Mouse (Mus musculus) adipocyte (in vitro differentiated cells): ENCODE results near the gene Bud13.
"Not testable (repeated sequence)": the region's sequence is repeated elsewhere in the genome, so short reads cannot be mapped to it uniquely, and the experiment has no call there.

Experiments
- DNase-seq: peaks from one replicate; pipeline ENCODE4 v3.0.0-alpha.2; 2016; ENCODE audit warnings: low spot score

Bud13 gene

DNA sequence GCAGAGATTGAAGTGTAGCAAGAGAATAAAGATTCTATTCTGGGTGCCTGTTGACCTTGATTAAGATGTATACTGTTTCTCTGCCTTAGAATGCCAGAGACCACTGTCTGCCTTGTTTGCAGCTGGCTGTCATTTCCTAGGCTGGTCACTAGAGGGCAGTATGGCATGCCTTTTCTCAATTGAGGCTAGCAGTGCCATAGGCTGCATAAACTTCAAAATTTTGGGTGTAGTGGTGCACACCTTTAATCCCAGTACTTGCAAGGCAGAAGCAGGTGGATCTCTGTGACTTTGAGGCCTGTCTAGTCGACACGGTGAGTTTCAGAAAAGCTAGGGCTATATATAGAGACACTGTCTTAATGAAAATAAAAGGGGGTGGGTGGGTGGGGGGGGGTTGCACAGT, 19.3 kb downstream of the Bud13 start:
- peak; percentile 53 for DNase-seq

- no peak for DNase-seq
These were observed 26.3 kb downstream of the Bud13 start for GRCm38 (mm10) chr9:46309121-46309520.

DNA sequence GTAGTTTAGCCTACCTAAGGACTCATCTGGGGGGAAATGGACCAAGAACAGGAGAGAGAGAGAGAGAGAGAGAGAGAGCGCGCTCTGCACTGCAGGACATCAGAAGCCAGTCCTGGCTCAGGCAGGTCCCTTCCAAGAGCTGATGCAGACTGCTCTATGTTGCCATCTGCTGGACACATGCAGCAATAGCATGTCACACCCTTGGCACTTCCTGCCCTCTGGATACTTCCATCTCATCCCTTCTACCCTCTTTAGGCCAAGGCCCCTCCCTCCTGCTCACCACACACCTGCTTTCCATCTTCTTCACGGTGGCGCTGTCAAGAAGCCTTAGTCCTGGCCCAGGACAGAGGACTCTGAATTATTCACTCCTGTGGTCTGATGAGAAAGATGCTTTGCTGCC, 31.7 kb downstream of the Bud13 start:
- DNase-seq, result peak; percentile 77

DNA sequence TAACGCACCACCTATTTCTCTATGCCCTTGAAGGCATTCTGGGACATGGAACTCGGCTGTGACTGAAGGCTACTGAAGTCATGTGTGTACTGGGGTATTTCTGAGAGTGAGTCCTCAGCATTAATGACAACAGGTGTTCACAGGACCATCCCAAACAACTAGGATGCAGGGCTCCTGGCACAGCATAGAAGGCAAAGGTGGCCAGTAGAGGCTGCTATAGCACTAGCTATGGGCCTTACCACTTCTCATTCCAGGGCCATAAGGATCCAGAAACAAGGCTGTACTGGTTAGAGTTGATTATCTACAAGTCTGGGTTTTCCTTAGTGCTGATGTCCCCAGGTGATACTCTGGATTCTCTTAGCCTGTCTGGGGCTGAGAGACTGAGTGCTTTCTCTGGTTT, 32.1 kb downstream of the Bud13 start:
- DNase-seq, result no peak

DNA sequence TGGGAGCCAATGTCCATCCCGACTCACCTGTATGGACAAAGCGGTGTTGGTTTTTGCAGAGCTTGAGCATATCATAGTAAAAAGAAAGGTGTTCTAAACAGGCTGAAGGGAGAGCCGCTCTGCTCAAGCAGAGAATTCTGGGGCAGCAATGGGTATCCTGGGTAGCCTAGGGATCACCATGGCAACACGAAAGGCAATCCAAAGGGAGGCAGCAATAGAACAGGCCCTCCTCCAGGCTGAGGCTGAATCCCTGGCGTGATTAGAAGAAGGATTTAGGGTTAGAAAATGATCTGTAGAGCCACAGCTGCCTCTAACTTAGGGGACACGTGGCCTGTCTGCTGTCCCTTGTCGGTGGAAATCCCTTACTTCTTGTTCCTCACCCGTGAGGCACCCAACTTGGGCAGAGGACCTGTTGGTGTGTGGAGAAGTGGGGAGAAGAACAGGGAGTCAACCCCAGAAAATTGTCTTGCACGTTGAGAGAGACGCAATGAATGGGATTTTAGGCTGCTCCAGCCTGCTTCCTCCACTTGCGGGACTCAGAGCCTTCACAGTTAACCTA, 33.1 kb downstream of the Bud13 start:
- no peak for DNase-seq

DNA sequence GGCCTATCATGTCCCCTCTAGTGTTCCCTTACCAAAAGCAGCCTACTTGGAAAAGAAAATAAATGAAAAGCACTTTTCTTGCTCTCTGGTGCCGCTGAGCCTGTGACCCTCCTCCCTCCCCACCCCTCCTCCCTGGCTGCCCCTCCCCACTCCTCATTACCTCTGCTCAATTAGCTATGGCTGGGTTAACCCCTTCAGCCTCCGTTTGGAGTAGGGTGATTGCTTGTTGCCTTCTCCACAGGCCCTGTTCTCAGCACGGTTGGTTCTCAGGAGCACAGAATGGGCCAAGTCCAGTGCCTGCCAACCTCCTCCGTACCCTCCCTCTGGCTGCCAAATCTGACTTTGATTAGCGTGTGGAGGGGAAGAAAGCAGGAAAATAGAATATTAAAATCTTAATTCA, 33.6 kb downstream of the Bud13 start:
- no peak for DNase-seq

GRCm38 (mm10) chr9:46316909-46317308, 34.1 kb downstream of the Bud13 start:
- DNase-seq, result no peak

GRCm38 (mm10) chr9:46317957-46318356, 35.1 kb downstream of the Bud13 start:
- no peak for DNase-seq

DNA sequence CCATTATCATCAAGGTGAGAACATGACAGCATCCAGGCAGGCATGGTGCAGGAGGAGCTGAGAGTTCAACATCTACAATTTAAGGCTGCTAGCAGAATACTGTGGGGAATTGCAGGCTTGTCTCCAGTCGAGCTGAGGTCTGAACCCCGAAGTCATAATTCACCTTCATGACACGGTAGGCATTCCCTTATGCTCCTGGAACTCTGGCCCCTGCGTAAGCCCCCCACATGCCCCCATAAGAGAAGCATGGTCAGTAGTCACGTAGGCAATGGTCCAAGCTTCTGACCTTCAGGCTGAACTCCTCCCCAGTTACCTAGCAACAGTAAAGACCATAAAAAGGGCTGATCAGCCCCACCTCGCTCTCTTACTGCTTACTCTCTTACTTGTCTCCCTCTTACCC, 37.1 kb downstream of the Bud13 start, which contains the start of gene 4931429L15Rik:
TSS of gene 4931429L15Rik (minus strand) at position 101 of the 400 bp plus-strand sequence.
- not testable (repeated sequence) for DNase-seq

DNA sequence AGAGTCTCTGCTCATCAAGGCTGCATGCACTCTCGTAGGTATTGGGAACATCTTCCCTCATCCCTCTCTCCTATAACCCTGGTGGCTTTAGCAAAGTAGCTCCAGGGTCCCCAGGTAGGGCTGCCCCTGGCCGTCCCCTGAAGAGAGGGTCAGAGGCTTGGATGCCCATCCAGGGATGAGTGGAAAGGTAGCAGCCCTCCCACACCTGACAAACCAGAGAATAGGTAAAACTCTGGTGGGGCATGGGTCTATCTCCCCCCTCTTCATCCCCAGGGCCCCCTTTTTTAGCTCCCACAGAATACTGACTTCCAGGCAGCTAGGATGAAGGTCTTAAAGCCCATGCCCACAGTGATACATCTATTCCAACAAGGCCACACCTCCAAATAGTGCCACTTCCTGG, 37.7 kb downstream of the Bud13 start:
- no peak for DNase-seq

DNA sequence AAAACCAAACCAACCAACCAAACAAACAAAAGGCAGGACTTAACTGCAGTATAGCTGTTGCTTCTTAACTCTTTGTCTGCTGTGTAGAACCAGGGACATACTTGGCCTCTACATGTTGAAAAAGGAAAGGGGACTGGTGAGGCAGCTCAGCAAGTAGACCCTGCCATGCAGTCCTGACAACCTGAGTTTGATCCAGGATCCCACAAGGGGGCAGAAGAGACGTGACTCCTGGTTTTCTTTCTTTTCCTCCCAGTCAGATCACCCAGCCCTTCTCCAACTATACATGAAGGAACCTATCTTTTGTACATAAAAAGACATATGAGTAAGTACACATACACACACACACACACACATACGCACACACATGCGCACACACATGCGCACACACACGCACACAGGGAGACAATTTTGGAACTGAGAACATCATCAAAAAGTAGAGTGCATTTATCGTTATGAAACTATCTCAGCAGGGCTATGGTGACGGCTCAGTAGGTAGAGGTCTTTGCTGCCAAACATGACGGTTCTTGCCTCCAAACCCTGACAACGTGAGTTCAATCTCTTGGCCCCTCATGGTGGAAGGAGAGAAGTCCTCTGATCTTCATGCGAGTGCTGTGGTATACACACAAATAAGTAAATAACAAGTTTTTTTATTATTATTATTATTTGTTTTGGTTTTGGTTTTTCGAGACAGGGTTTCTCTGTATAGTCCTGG, 44.0 kb downstream of the Bud13 start:
- no peak for DNase-seq

GRCm38 (mm10) chr9:46327706-46328571, 45.1 kb downstream of the Bud13 start:
- no peak for DNase-seq

DNA sequence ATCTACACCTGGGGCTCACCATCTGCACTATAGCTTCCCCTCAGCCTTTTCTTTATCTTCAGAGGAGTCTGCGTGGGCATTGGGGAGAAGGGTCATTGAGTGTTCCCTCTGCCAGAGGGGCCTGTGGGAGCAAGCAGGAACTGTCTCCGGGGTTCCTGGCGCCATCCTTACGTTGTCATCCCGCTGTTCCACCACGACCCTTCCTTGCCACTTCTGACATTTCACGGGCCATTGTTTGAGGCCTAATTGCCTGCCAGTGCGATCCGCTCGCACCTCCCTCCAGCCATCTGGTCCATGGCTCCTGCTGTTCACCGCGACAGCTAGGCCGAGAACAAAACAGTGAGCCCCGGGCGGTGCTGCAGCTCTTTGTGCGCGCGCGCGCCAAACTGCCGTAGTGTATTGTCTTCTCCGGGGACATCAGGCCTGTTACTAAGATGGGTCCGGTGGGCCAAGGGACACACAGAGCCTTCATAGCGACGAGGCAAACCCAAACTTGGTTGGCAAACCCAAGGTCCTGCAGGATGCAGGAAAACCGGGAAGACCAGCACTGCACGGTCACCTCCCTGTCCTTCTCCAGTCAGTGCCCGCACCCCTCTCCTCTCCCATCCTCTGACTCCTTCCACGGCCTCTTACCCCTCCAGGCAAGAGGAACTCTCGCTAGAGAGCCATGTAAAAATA, 45.9 kb downstream of the Bud13 start:
- no peak for DNase-seq

GRCm38 (mm10) chr9:46329250-46329648, 46.4 kb downstream of the Bud13 start:
- DNase-seq, result no peak

DNA sequence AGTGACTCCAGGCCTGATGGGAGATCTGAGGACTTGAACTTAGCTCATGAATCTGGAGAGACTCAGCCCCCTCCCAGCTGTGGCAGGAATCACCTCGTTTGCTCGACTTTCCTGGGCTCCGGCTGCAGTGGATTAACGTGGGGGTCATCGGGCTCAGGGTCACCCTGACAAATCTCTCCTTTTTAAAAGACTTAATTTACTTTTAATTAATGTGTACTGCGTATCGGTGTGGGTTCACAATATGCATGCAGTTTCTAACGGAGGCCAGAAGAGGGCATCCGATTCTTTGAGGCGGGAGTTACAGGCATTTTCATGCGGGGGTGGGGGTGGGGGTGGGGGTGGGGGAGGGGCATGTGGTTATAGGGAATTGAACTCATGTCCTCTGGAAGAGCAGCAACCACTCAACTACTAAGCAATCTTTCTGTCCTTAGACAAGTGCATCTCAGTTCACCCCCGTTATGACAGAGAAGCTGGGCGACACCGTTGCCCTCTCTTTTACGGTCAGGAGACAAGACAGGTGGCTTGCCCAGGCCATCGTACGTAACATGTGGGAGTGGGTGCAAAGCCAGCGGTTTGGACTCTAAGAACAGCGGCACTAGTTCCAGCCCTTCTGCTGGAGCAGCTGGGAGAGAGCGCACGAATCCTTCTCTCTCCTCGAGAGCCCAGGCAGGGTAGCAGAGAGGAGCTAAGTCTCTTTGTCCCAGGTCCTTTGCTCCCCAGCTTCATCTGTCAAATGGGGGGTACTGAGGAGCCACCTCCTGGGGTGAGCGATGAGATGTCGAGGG, 47.2 kb downstream of the Bud13 start:
- DNase-seq, result no peak

DNA sequence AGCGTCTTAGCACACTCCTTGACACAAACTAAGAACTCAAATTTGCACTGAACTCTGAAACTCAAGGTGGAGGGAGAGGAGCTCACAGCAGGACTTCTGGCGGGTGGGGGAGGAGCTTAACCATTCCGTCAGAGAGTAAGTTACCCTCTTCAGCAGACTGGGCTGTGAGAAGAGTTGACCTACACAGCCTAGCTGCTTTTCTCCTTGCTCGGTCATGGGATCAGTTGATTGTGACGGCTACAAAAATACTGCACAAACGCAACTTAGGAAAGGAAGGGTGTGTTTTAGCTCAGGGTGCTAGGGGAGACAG, 47.7 kb downstream of the Bud13 start:
- no peak for DNase-seq

DNA sequence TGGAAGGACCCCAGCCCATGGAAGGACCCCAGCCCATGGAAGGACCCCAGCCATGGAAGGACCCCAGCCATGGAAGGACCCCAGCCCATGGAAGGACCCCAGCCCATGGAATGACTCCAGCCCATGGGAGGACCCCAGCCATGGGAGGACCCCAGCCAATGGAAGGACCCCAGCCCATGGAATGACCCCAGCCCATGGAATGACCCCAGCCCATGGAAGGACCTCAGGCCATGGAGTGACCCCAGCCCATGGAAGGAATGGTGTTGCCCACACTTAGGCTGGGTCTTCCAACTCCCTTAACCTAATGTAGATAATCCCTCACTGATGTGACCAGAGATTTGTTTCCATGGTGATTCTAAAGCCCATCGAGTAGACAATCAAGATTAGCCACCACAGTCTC, 48.5 kb downstream of the Bud13 start:
- no peak for DNase-seq

- DNase-seq, result no peak
These were observed 51.7 kb downstream of the Bud13 start for GRCm38 (mm10) chr9:46334471-46335025.

- no peak for DNase-seq
These were observed 52.7 kb downstream of the Bud13 start for GRCm38 (mm10) chr9:46335461-46335995.

DNA sequence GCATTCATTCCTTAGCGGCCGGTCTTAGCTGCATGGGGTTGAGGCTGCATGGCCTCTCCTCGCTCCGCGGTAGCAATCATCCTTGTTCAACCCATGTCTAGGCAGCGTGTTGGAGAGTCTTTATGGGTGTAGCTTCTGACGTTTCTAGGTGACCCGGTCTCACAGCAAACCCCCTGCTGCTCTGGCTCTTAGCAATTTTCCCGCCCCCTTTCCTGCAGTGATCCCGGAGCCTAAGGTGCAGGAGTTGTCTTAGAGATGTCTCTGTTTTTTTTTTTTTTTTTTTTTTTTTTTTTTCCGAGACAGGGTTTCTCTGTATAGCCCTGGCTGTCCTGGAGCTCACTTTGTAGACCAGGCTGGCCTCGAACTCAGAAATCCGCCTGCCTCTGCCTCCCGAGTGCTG, 53.5 kb downstream of the Bud13 start:
- DNase-seq, result not testable (repeated sequence)

DNA sequence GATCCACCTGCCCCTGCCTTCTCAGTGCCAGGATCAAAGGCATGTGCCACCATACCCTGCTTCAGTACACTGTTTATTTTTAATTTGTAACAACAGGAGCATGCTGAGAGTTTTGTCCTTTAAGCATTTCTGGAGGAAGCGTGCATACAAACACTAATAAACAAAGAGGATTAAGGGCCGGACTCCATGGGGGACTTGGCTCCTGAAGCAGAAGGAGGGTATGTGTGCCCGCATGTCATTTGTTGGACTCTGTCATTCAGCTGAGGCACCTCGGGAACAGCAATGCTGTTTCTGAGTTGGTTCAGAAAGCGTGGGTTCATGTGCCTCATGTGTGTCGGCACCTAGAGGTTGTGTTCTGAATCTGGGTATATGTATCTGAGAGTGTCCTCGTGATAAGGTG, 54.5 kb downstream of the Bud13 start:
- DNase-seq, result no peak
